Mouse (Mus musculus): ENCODE results near the gene Lrrc28. TPM values are rescaled to one million over a fixed set of nuclear protein-coding genes. Genes with fewer than 3 reads are reported as not detected.

Gene Lrrc28
- polyA plus RNA-seq, 1 experiment: 13.1 TPM

DNA sequence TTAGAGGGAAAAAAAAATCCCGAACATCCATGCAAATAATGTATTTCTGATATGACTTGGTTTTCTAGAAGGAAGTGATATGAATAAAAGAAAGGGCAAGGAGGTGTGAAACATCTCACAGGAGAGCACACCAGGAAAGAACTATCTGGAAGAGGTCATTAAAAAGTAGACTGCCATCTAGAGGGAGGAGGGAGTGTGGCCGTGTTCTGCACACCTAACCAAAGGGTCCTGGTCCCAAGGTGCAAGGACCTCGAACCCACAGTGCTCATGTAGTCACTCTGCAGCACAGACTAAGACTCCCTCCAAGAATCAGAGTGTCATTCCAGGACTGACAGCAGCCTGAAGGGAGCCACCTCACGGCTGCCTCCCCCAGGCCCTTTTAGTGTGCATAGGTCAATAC lies 124.1 kb downstream of the Lrrc28 start:
- WGBS: 55% methylated on average over 4 of the region's 4 CpGs
- Histone ChIP-seq H3K36me3 (ENCODE audit: control insufficient read depth, insufficient read depth, low read length) (no peaks in the 10 kb centered on the region), H3K27ac (ENCODE audit: insufficient read depth, low read length) (no peak overlapping the region), H3K4me1 (ENCODE audit: control insufficient read depth, insufficient read depth, insufficient read length) (no peaks in the 10 kb centered on the region), H3K4me3 (ENCODE audit: extremely low read depth, insufficient read depth, insufficient read length) (no peak overlapping the region), H3K27me3 (ENCODE audit: control insufficient read depth, insufficient read depth, low read length) (no peaks in the 10 kb centered on the region)
- no peak for DNase-seq (ENCODE audit: low read depth in 1 of 2, low spot score in 2 of 2)
- TF ChIP-seq CTCF (IDR thresholded peaks at IDR 0.05; ENCODE audit: extremely low read depth, insufficient read depth, insufficient read length, insufficient replicate concordance) (peak; percentile 5; the same call in 1 of the 2 replicates), POLR2A (IDR thresholded peaks at IDR 0.05; ENCODE audit: low read depth, low read length) (no peak)

DNA sequence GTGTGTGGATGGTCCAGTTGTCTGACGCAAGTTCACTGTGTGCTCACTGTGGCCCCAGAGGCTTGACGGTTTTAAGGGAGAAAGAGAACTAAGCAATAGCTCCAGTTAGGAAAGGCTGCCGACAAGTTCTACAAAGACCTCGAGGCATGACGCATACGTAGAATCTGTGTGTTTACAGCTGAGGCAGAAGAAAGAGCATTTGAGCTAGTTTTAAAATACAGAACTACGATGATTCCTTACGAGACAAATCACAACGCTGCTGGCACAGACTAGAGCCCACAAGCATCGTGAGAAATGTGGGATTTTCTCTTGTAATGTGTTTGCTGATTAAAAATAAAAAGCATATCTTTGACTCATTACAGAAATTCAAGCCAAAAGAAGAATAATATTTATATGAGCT lies 125.1 kb downstream of the Lrrc28 start:
- WGBS: 92% methylated on average over 10 of the region's 10 CpGs
- TF ChIP-seq CTCF (IDR thresholded peaks at IDR 0.05; ENCODE audit: extremely low read depth, insufficient read depth, insufficient read length, insufficient replicate concordance): no peak
- Histone ChIP-seq H3K27ac (ENCODE audit: insufficient read depth, low read length) (no peak overlapping the region), H3K4me3 (ENCODE audit: extremely low read depth, insufficient read depth, insufficient read length) (no peak overlapping the region), H3K4me1 (ENCODE audit: control insufficient read depth, insufficient read depth, insufficient read length) (no peaks in the 10 kb centered on the region), H3K27me3 (ENCODE audit: control insufficient read depth, insufficient read depth, low read length) (no peaks in the 10 kb centered on the region), H3K36me3 (ENCODE audit: control insufficient read depth, insufficient read depth, low read length) (no peaks in the 10 kb centered on the region)
- DNase-seq (ENCODE audit: low read depth in 1 of 2, low spot score in 2 of 2): no peak

DNA sequence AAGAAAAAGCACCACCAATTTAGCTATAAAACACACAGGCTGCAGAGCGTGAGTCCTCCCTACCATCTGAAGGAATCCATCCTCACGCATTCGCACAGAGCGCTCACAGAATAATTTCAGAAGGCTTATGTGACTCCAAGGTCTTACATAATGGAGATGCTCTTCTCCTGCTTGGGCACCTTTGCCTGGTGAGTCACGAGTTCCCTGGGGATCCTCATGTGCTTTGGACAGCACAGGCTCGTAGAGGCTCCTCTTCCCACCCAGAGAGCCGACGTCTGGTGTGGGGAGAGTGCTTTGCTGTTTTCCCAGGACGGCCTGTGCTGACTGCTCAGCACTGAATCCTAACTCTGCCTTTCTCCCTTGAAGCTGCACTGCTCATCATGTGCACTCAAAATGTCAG lies 129.4 kb downstream of the Lrrc28 start:
- H3K4me1 ChIP-seq (ENCODE audit: control insufficient read depth, insufficient read depth, insufficient read length): no peaks in the 10 kb centered on the region
- H3K4me3 ChIP-seq (ENCODE audit: extremely low read depth, insufficient read depth, insufficient read length): no peak overlapping the region
- DNase-seq (ENCODE audit: low read depth in 1 of 2, low spot score in 2 of 2): no peak
- no peak for TF ChIP-seq POLR2A (IDR thresholded peaks at IDR 0.05; ENCODE audit: low read depth, low read length)
- TF ChIP-seq CTCF (IDR thresholded peaks at IDR 0.05; ENCODE audit: extremely low read depth, insufficient read depth, insufficient read length, insufficient replicate concordance): no peak
- H3K36me3 ChIP-seq (ENCODE audit: control insufficient read depth, insufficient read depth, low read length): no peaks in the 10 kb centered on the region
- H3K27me3 ChIP-seq (ENCODE audit: control insufficient read depth, insufficient read depth, low read length): no peaks in the 10 kb centered on the region
- H3K27ac ChIP-seq (ENCODE audit: insufficient read depth, low read length): no peak overlapping the region
- WGBS: 94% methylated on average over 9 of the region's 9 CpGs

DNA sequence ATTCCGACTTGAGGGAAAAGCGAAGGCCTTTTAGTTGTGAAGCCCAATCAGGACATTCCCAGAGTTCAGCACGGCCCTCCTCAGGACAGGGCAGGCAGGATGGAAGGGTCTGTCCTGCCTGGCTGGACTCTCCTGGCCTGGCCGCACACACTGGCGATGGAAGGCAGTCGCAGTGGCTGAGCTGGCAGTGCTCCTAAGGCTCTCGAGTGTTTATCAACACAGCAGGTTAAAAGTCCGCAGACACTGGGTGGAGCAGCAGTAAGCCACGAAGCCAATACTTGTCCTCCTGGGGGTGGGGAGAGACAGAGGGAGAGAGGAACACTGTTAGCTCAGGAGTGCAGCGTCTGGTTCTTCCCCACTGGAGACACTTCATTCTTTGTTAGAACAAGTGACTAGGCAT lies 130.2 kb downstream of the Lrrc28 start:
- no peak overlapping the region for H3K27ac ChIP-seq (ENCODE audit: insufficient read depth, low read length)
- TF ChIP-seq POLR2A (IDR thresholded peaks at IDR 0.05; ENCODE audit: low read depth, low read length) (no peak), CTCF (IDR thresholded peaks at IDR 0.05; ENCODE audit: extremely low read depth, insufficient read depth, insufficient read length, insufficient replicate concordance) (no peak)
- WGBS: 83% methylated on average over 10 of the region's 10 CpGs

DNA sequence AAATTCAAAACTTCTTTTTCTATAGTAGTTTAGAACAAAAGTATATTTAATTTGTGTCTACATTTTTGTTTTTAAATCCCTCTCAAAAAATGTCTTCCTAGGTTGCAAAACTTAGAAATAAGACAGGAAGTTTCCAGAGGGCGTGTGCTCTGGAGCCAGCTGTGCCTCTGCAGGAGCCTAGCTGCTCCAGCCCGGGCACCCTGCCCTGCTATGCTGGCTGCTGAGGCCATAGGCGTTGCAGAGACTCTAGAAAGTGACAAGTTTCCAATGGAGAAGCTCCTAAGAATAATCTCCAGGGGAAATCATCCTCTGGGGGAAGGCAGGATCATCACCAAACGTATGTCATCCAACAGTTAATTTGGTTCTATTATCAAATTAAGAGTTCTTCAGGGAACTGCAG lies 130.7 kb downstream of the Lrrc28 start:
- H3K4me3 ChIP-seq (ENCODE audit: extremely low read depth, insufficient read depth, insufficient read length): no peak overlapping the region
- H3K36me3 ChIP-seq (ENCODE audit: control insufficient read depth, insufficient read depth, low read length): no peaks in the 10 kb centered on the region
- DNase-seq (ENCODE audit: low read depth in 1 of 2, low spot score in 2 of 2): no peak
- TF ChIP-seq POLR2A (IDR thresholded peaks at IDR 0.05; ENCODE audit: low read depth, low read length) (no peak), CTCF (IDR thresholded peaks at IDR 0.05; ENCODE audit: extremely low read depth, insufficient read depth, insufficient read length, insufficient replicate concordance) (no peak)
- 77% methylated on average over 4 of the region's 4 CpGs for WGBS
- H3K27me3 ChIP-seq (ENCODE audit: control insufficient read depth, insufficient read depth, low read length): no peaks in the 10 kb centered on the region
- no peak overlapping the region for H3K27ac ChIP-seq (ENCODE audit: insufficient read depth, low read length)
- no peaks in the 10 kb centered on the region for H3K4me1 ChIP-seq (ENCODE audit: control insufficient read depth, insufficient read depth, insufficient read length)

More for the DNA sequence above, 130.2 kb downstream of the Lrrc28 start:
- no peak overlapping the region for H3K4me3 ChIP-seq (ENCODE audit: extremely low read depth, insufficient read depth, insufficient read length)
- H3K4me1 ChIP-seq (ENCODE audit: control insufficient read depth, insufficient read depth, insufficient read length): no peaks in the 10 kb centered on the region
- H3K27me3 ChIP-seq (ENCODE audit: control insufficient read depth, insufficient read depth, low read length): no peaks in the 10 kb centered on the region
- no peak for DNase-seq (ENCODE audit: low read depth in 1 of 2, low spot score in 2 of 2)
- no peaks in the 10 kb centered on the region for H3K36me3 ChIP-seq (ENCODE audit: control insufficient read depth, insufficient read depth, low read length)

DNA sequence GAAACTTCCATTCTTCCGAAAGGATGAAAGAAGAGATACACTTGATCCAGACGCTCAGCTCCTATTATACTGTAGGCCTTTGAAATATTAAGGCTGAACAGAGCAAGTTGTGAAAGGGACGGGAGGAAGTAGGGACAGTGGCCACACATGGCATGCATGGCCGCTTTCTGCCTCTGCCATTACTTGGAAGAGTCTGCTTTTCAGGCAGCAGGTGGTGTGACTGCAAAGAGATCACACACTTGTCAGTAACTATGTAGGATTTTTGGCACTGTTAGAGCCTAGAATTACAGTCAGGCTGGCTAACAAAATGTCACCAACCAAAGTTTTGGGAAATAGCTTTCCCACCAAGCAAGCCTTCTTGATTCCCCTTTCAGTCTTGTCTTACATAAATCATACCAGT lies 131.4 kb downstream of the Lrrc28 start:
- DNase-seq (ENCODE audit: low read depth in 1 of 2, low spot score in 2 of 2): no peak
- H3K27me3 ChIP-seq (ENCODE audit: control insufficient read depth, insufficient read depth, low read length): no peaks in the 10 kb centered on the region
- no peak overlapping the region for H3K4me3 ChIP-seq (ENCODE audit: extremely low read depth, insufficient read depth, insufficient read length)
- no peak overlapping the region for H3K27ac ChIP-seq (ENCODE audit: insufficient read depth, low read length)
- TF ChIP-seq POLR2A (IDR thresholded peaks at IDR 0.05; ENCODE audit: low read depth, low read length) (no peak), CTCF (IDR thresholded peaks at IDR 0.05; ENCODE audit: extremely low read depth, insufficient read depth, insufficient read length, insufficient replicate concordance) (no peak)
- 70% methylated on average over 4 of the region's 4 CpGs for WGBS
- H3K4me1 ChIP-seq (ENCODE audit: control insufficient read depth, insufficient read depth, insufficient read length): no peaks in the 10 kb centered on the region
- H3K36me3 ChIP-seq (ENCODE audit: control insufficient read depth, insufficient read depth, low read length): no peaks in the 10 kb centered on the region

DNA sequence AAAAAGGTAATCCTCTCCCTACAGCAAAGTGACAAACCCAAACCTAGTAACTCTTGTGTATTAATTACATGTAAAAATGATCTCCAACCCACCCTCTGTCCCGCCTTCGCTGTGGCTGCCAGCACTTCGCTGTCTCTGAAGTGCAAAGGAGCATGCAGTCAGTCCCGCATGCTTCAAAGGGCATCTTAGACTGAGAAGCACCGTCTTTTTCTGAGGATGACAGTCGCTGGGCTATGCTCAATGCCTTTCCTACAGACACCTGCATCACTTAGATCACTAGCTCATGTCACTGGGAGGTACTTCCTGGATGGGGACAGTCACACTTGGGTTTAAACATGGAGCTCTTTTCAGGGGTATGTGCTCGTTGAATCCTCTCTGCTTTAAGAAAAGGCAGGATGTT lies 133.5 kb downstream of the Lrrc28 start:
- no peak overlapping the region for H3K4me3 ChIP-seq (ENCODE audit: extremely low read depth, insufficient read depth, insufficient read length)
- H3K27ac ChIP-seq (ENCODE audit: insufficient read depth, low read length): no peak overlapping the region
- no peaks in the 10 kb centered on the region for H3K4me1 ChIP-seq (ENCODE audit: control insufficient read depth, insufficient read depth, insufficient read length)
- no peaks in the 10 kb centered on the region for H3K27me3 ChIP-seq (ENCODE audit: control insufficient read depth, insufficient read depth, low read length)
- no peak for TF ChIP-seq CTCF (IDR thresholded peaks at IDR 0.05; ENCODE audit: extremely low read depth, insufficient read depth, insufficient read length, insufficient replicate concordance)
- 77% methylated on average over 7 of the region's 7 CpGs for WGBS
- no peaks in the 10 kb centered on the region for H3K36me3 ChIP-seq (ENCODE audit: control insufficient read depth, insufficient read depth, low read length)
- no peak for DNase-seq (ENCODE audit: low read depth in 1 of 2, low spot score in 2 of 2)

Measured in spleen, adult 2 months (tissue).